Mouse (Mus musculus) T-helper 17 cell (primary cell): Measurements from ENCODE around the gene Agbl4.

Source experiments
- in situ Hi-C, 2 experiments: fragments of 300-600 bp; cut with MboI, MseI; formaldehyde crosslinking; loops; 1 replicate in 1 of 2; 2 replicates in 1 of 2; pipeline ENCODE4 v1.15.1; 2025; ENCODE audit warnings: high pct_unique_total_duplicates in 2 of 2

Agbl4 gene

DNA sequence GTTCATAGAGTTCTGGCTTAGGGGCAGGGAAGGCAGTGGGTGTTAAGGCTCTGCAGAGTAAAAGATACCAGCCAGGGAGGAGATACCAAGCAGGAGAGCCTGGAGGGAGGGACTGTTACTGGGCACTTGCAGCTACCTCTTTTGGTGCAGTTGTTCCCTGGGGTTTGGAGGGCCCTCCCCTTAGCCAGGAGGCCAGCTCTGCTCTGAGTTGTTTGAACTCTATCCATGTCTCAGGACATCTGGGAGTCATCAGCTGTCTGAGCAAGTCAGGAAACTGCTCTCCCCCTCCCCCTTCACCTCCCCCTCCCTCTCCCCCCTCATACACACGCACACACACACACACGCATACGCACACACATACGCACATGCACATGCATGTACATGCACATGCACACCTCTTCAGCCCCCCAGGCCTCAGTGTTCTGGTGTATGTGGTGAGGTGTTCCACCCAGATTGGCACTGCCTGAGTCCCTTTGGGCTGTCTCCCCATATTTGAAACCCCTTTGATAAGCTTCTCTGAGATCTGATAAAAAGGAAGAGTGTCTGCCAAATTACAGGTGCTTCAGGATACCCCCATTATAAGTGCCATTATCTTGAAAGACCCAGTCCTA lies 1089.9 kb downstream of the Agbl4 start:
- in situ Hi-C loops = loop anchor here in 1 of 2 experiments (10.0 kb wide), 1 partner anchor 1453 kb away; no protein-coding TSS in a partner anchor

DNA sequence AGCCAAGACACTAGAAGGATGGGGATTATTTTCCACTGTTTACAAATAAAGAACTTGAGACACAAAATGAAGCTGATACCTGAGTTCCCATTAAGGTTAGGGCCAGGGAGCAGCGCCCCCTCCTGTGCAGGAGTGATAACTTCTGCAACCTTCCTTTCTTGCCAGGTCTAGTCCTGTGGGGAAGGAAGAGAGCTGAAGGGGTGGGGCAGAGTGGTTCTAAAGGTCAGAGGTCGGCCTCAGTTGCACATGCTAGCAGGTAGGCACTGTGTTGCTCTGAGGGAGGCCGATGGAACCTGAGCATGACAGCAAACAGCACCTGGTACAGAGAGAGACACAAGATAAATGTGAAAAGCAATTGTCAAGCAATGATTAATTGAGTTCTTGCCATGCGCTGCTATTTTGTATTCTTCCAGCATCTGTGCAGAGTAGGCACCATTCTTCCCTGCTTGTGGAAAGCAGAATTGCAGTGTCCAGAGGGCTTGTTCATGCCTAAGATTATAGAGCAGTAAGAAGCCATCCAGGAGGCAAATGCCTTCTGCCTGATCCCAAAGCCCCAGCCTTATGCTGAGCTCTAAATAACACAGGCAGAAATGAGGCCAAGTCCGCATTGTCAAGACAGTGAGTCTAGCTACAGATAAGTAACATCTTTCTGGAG lies 1096.4 kb downstream of the Agbl4 start:
- in situ Hi-C loops = no loop called here

DNA sequence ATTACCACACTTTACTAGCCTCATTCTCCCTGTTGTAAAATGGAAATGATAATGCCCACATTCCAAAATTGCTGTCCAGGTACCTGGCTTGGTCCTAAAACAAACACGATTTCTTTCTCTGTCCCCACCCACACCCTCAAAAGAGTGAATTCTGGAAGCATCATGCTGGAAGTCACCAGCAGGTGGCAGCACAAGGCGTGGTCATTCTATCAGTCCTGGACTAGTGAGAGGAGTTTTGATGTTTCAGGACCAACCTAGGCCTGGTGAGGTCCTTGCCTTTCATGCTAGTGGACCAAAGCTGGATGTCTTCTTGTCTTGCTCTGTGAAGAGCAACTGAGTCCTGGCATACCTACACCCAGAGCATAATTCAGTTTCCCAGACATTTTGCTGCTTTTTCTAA lies 1098.5 kb downstream of the Agbl4 start:
- in situ Hi-C loops = no loop called here

DNA sequence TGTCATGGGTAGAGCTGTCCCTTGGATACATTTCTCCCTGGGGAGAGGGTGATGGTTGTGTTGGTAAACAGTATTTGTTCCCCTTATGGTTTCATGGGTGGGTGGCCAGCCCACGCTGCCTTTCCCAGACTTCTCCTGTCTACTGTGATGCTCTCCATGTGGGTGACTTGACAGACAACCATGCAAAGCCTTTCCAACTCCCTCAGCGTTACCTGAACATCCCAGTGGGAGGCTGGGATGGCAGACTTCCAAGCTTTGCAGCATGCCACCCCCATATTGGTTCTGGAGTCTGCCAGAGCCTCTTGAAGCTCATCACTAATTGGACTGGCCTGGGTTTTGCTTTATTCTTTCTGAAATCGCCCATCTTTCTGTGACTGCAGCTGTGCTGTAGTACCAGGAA lies 1101.3 kb downstream of the Agbl4 start:
- in situ Hi-C loops = no loop called here

DNA sequence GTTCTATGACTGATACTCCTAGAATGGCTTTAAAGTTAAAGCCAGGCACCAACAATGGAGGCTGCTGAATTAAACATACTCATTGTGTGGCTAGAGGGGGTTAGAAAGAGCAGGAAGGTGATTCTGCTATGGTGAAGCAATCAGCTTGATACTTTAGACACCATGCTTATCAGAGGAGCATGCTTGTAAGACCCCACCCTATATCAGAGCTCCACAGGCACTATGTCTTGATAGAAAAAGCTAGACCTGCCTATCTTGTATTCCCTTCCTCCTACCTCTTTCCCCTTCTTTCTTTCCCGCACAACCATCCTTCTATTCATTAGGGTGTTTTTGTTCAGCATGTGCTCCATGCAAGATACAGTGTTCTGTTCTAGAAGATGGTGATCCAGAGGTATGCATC lies 1104.0 kb downstream of the Agbl4 start:
- in situ Hi-C loops = loop anchor here in 1 of 2 experiments (10.0 kb wide), 1 partner anchor 133 kb away; no protein-coding TSS in a partner anchor

DNA sequence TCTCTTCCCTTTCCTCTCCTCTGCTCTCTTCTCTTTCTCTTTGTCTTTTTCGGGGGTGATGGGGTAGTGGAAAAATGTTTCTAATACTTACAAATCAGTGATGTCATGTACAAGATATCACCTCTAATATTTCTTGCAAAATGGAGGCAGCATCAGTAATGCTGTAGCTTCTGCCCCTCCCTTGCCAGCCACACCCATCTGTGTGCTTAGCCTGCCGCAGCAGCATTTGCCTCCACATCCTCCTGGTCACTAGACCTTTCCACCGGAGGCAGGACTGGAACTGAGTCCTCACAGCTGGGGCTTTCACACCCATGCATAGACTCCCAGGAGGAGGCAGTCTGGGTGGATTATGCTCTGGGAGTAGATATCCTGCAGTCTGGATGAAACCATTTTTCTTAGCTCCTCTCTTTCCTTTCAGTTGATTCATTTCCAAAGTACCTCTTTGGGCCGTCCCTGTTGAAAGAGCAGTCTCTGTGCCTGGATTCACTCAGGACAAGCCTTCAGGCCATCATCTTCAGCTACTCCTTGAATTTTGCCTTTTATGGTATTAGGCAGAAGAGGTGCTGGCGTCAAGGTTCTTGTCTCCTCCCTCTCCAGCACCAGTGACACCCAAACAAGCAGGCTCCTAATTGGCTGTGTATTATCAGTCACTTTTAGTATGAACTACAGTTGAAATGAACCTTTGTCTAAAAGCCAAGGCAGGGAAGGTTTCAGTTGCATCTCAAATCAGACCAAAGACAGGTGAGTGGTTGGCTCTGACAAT lies 1105.7 kb downstream of the Agbl4 start:
- in situ Hi-C loops = loop anchor here in 1 of 2 experiments (10.0 kb wide), 1 partner anchor 132 kb away; no protein-coding TSS in a partner anchor

DNA sequence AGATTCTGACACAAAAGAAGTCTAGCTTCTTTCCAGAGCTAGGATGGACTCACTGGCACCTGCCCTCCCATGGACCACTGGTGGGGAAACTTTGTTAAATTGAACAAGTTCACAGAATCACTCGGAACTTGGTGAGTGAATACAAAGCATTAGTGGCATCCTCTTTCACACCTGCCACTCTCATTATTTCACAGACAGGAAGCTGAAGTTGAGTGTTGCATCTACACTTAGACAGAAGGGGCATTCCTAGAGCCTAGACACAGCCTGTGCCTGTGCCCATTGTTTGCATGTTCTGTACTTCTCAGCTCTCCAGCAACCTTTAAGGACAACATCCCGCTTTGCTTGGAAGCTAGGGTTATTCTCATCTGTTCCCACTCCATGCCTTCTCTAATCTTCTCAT lies 1107.5 kb downstream of the Agbl4 start:
- in situ Hi-C loops = loop anchor here in 1 of 2 experiments (10.0 kb wide), 1 partner anchor 130 kb away; no protein-coding TSS in a partner anchor

DNA sequence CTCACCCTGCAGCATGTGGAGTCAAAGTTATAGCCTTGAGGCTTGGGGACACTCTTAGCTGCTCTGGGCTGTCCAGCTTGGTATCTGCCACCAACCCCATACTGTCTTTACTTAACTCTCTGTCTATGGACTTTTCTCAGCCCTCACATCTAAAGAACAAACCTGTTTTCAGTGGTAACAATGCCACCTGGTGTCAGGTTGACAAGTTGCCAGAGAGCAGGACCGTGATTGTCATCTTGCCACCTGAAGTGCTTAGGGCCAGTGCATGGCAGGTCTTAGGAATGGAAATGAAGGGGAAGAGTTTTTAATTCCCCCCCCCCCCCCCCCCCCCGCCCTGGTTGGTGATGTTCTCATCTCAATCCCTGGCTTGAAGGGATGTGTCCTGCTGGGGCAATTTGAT lies 1112.7 kb downstream of the Agbl4 start:
- in situ Hi-C loops = no loop called here

DNA sequence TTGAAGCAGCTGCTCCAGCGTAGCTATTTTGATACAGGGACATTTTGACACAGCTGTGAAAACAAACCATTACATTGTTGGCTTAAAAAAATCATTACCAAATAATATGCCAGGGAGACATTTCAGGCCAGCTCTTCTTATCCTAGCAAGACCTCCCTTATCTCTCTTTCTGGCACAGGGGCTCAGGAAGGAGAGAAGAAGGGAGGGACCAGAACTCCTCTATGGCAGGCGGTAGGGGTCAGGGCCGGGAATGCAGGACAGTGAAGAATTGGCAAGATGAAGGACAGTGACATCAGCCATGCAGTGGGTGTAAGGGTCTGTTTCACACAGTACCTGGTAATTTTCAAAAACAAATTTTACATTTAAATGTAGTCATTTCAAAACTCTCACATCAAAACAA lies 1116.5 kb downstream of the Agbl4 start:
- in situ Hi-C loops = no loop called here

DNA sequence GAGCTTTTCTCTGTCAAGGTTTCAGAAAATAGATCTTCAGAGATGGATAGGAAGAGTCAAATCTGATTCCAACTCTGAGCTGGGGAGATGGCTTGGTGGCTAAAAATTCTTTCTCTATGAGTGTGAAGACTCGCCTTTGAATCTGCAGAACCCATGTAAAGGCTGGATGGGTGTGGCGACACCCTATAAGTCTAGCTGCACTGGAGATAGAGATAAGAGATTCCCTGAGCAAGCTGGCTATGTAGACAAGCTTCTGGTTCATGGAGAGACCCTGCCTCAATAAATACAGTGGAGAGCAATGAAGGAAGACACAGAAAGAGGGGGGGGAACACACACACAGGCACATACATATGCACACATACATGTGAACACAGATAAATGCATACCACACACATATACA lies 1118.7 kb downstream of the Agbl4 start:
- in situ Hi-C loops = no loop called here

DNA sequence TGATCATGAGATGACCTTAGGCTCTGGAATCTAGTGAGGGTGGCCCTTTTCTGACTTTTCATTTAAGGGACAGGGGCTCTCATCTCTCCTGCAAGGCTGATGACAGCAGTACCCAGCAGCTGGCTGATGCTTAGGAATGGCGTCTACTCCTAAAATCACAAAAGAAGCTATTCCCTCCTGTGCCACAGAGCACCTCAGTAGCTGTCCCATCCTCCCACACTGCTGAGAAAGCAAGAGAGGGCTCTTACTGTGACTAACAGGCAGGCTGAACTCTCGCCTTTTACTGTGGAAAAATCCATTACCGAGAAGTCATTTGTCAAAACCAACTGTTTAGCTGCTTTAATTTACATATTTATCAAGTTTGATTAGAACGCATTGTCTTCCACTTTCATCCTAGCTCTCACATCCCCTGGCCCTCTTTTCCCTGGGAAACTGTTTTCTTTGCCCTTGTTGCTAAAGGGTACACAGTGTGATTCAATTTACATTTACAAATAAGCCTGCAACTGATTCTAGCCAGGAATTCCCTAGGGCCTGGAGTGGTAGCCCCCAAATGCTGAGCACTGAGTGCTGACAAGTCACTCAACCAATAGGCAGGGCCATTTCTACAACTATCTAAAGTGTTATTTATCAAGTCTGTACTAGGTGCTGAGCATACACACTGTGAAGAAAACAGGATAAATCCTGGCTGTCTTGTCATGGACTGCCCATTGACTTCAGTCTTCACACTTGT lies 1119.8 kb downstream of the Agbl4 start:
- in situ Hi-C loops = no loop called here

DNA sequence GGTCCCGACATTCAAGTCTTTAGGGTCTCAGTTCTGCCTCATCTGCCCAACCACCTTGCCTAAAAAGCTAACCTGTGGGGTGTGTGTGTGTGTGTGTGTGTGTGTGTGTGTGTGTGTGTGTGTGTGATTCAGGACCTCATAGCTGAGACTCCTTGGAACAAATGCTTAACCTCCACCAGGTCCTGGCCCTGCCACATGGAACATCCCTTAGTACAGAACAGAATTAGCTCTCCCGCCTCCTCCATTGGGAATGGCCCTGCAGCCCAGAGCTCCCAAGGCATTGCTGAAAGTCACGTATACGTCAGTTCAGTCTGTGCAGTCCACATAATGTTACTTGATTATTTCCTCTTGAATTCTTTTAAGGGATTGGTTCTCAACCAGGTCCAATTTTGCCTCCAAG lies 1120.7 kb downstream of the Agbl4 start:
- in situ Hi-C loops = no loop called here

DNA sequence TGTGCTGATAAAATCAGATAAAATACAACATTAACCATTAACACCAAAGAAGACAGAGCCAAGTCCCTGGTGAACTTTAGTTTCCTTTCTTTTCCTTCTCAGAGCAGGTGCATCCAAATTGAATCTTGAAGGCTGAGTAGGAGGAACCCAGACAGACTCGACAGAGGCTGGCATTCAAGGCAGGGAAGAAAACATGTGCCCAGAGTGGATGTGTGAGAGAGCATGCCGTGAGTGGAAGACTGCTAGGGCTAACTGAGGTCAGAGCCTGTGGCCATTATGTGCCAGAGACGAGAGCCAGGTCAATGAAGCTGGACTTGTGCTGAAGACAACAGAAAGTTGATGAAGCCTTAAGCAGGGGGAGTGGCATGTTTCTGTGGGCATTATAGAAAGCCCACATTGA lies 1121.8 kb downstream of the Agbl4 start:
- in situ Hi-C loops = no loop called here

DNA sequence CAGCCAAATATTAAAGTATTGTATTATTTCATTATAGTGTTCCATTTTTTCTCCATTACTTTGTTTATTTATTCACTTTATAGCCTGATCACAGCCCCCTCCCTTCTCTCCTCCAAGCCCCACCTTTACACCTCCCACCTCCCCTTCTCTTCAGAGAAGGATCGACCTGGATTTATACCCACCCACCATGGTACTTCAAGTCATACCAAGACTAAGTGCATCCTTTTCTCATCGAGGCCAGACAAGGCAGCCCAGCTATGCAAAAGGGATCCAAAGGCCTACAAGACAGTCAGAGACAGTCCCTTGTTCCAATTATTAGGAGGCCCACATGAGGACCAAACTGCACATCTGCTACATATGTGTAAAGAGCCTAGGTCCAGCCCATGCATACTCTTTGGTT lies 1122.5 kb downstream of the Agbl4 start:
- in situ Hi-C loops = no loop called here

DNA sequence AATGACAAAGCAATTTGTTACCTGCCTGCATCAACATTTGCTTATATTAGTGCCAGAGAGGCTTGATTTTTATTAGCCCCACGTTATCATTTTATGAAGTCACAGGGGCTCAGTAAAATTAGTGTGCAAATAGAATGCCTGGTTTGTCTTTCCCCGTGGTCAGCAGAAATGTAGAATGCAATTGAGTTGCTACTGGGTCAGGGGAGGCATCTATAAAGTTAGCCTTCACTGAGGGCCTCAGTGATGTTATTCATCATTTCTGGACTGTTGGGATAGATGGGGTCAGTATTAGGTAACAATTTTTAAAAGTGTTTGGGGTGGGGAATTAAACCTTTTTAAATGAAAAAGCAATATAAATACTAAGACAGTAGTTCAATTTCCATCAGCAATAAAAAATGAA lies 1125.5 kb downstream of the Agbl4 start:
- in situ Hi-C loops = no loop called here

DNA sequence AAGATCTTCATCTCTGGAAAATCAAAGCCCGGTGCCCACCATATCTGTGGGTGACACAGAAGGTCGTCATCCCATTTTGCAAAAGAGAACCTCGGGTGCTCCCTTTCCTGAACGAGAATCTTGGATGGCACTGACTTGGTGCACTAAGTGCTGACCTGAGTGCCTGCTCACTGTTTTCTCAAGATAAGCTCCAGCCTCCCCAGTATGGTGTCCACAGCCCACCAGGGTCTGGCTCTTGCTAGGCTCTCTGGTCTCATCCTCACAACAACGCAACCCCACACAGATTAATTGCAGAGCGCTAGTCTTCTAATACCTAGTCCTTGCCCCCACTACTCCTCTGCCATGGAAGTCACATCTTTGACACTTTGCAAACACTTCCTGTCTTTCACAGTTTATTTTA lies 1131.5 kb downstream of the Agbl4 start:
- in situ Hi-C loops = no loop called here

DNA sequence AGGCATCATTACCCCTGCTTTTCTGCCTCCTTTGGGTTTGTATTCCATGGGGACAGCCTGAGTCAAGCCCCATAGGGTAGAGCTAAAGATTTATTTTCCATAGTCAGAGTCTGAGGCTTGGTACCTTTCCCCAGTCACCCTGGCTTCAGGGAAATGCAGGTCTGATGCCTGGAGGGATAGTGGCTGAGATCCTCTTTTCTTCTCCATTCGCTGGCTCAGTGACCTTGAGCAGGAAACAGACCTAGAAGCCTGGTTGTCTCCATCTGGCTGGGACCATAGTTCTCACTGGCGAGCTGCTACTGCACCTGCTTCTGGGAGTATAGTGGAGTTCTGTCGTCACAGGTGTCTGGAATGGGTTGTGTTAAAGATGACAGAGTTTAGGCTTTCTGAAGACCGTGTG lies 1132.5 kb downstream of the Agbl4 start:
- in situ Hi-C loops = no loop called here

DNA sequence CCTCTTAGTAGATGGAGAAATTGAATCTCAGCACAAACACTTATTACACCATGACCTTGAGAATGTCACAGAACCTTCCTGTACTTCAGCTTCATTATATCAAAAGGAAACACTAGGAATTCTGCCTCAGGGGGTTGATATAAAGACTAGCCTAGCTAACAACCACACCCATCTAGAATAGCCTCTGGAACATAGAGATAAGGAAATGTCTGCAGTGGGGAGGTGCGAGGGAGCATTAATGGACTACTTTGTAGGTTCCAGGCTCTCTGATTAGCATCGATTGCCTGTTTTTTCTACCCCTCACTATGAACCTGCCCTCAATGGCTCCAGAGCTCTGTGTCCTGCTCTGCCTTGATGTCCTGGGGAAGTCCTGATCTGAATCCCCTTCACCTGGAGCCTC lies 1133.1 kb downstream of the Agbl4 start:
- in situ Hi-C loops = no loop called here

DNA sequence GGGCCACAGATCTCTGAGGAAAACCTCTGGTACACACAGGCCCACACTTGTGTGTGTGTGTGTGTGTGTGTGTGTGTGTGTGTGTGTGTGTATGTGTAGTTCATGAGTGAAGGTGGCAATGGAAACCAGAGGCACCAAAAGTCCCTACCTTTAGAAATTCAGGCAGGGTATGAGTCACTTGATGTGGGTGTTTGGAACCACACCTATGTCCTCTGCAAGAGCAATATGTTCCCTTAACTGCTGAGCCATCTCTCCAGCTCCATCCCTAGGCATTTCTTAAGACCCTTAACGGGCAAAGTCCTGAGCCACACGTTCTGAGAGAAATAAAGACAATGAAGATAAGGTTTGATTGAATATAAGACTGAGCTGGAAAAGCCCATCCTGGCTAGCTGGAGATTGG lies 1147.2 kb downstream of the Agbl4 start:
- in situ Hi-C loops = loop anchor here in 1 of 2 experiments (10.0 kb wide), 1 partner anchor 1020 kb away; no protein-coding TSS in a partner anchor

DNA sequence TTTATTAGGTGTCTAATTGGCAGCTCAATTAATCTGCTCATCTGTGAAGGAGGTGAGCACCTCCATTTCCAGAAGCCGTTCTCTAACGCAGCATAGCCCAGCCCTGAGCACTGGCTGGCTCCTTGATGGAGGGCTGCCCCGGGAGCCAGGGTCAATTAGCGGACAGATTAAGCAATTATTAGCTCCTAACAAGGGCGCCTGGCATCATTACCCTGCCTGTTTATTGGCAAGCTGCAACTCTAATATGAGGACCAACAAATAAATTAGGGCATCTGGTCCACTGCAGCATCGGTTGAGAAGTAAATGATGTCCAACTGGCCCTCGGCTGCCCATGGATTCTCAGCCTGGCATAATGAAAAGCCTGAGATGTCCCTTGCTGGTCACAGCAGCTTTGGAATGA lies 1148.5 kb downstream of the Agbl4 start:
- in situ Hi-C loops = loop anchor here in 1 of 2 experiments (10.0 kb wide), 1 partner anchor 1021 kb away; no protein-coding TSS in a partner anchor

DNA sequence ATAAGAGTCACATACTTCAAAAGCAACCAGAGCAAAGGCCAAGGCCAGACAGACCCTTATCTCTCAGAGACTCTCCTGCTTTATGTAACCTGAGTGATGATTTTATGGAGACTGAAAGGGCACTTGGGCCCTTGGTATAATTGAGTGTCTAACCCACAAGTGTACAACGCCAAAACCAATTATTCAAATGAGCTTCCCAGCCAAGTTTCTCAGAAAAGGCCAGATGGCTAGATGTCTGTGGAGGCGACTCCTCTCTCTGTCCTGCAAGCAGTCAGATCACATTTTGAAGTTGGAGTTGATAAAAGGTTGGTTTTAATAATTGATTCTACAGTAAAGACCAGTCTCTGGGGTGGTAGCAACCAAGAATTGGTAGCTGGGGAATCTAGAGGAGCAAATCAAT lies 1158.0 kb downstream of the Agbl4 start:
- in situ Hi-C loops = no loop called here
